Mouse (Mus musculus) liver, postnatal 0 days (tissue): ENCODE results near the gene Spaca4.

ENCODE experiments used
- CTCF ChIP-seq: sonication (generic); IDR thresholded peaks from 2 replicates; pipeline ENCODE4 v1.5.1; 2016; ENCODE audit warnings: antibody characterized with exemption, low read depth
- EP300 ChIP-seq: IDR thresholded peaks from 2 replicates; pipeline ENCODE4 v1.6.1; 2016; ENCODE audit warnings: antibody characterized with exemption, low read depth, mild to moderate bottlenecking

GRCm38 (mm10) chr7:45719180-45719579 is 6.4 kb downstream of the Spaca4 start:
- TF ChIP-seq CTCF (no peak), EP300 (no peak)
